Mouse (Mus musculus): ENCODE data around the gene Wdr54.

Wdr54 gene

DNA sequence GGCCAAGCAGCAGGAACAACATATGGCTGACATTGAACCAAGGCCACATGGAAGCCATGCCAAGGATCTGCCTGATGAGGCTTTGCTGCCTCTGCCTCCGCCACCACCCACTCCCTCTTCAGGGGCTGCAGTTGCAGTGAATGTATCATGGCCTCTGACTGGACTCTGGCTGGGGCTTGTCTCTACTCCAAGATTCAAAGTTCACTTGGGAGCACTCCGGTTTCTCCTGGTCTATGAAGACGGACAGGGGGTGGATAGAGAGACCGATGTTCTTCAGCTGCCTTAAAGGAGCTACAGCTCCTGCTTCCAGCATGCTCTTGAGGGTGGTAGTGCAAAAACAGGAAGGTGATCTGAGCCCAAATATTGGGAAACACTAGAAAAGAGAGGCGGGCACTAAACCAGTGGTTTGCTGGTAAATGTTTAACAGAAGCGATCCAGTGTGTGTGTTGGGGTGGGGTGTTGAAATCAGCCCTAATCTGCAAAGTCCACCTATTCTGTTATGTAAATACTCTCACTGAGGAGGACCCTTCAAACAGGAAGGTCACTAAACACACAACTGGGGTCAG lies 24.6 kb downstream of the Wdr54 start:
- CTCF ChIA-PET = no interaction called here

DNA sequence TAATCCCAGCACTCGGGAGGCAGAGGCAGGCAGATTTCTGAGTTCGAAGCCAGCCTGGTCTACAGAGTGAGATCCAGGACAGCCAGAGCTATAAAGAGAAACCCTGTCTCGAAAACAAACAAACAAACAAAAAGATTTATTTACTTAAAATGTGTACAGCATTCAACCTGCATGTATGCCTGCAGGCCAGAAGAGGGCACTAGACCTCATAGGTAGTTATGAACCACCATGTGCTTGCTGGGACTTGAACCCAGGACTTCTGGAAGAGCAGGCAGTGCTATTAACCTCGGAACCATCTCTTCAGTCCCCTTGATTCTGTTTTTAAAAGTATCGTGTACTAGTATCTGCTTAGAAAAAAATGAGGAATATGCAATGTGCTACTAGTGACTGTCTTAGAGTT lies 28.8 kb downstream of the Wdr54 start:
- CTCF ChIA-PET = no interaction called here

DNA sequence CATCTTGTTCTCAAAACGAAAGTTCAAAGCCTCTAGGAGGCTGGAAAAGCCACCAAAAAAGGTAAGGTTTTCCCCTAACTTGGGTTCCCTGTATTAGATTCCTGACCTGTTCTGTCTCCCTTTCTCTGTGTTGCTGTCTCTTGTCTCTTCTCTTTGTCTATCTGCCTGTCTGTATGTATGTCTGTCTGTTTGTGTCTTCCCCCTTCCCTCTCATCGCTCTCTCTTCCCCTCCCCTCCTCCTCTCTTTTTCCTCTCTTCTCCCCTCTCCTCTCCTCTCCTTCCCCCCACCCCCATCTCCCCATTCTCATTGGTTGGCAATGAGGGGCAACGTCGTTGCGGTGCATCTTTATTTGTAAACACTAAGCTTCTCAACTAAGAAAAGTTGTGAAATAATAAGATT lies 30.9 kb downstream of the Wdr54 start, which contains the start of gene Ino80b:
Gene Ino80b, minus strand, starts transcription at position 101 of the 400 bp plus-strand sequence.
- CTCF ChIA-PET = interaction anchor here (0.6 kb wide), 3 partner anchors 19 to 93 kb away, joined by 7 to 16 read pairs (median 9); no protein-coding TSS in a partner anchor

DNA sequence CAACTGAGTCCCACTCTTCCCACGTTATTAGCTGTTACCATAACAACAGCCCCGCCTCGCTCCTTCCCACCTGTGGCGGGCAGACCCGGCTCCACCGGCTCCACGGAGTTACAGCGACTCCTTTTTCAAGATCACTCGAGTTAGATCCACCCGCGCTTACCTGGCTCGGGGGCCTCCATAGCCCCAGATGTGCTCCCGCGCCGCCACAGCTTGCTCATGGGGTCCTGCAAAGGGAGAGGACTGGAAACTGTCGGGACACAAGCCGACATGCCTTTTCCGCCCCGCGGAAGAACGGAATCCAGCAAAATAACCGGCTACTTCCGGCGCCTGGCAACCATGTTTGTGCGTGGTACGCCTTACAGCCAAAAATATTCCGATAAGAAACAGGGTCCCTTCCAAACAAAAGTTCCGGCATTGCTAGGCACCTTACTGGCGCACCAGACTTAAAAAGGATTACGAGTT lies 31.3 kb downstream of the Wdr54 start:
- CTCF ChIA-PET = interaction anchor here (0.7 kb wide), 1 partner anchor 110 kb away, joined by 3 read pairs; no protein-coding TSS in a partner anchor

DNA sequence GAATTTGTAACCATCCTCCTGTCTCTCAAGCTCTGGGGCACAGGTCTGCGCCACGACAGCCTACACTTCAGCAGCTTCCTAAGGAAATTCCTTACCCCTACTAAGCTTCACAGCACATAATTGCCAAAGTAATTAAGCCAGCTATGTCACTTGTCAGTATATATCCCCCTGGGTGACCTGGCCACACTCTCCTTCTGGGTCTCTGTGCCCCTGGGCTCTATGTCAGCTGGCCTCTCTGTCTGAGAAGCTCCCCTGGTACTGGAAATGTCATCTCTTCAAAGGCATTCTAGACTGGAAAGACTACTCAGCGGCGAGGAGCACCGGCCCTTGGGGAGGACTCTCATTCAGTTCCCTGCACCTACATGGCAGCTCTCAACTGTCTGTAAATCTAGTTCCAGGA lies 33.2 kb downstream of the Wdr54 start:
- CTCF ChIA-PET = interaction anchor here (0.5 to 0.7 kb wide), 3 partner anchors 10 to 71 kb away, joined by 3 read pairs; no protein-coding TSS in a partner anchor

GRCm38 (mm10) chr6:83121863-83122710 lies 34.1 kb downstream of the Wdr54 start:
- CTCF ChIA-PET = no interaction called here

- CTCF ChIA-PET = interaction anchor here (0.5 to 1.1 kb wide), 4 partner anchors 71 to 712 kb away, joined by 3 read pairs; no protein-coding TSS in a partner anchor
Measured at GRCm38 (mm10) chr6:83120930-83121862, 35.0 kb downstream of the Wdr54 start, which contains the start of gene Wbp1. Gene Wbp1, minus strand, starts transcription at chr6:83121559.

DNA sequence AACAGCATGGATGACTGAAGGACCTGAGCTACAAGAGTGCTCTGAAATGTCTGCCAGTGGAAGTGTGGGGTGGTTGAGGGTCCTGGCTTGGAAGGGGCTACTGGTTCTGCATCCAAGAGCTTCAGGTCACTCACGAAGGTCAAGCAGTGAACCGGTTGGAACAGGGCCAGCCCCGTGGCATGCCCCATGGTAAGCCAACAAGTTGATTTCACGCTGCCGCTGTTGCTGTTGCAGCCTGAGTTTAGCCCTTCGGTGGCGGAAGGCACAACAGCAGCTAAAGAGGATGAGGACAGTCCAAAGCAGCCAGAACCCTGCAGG lies 36.5 kb downstream of the Wdr54 start:
- CTCF ChIA-PET = interaction anchor here (1.0 kb wide), 1 partner anchor 17 kb away, joined by 3 read pairs; no protein-coding TSS in a partner anchor

DNA sequence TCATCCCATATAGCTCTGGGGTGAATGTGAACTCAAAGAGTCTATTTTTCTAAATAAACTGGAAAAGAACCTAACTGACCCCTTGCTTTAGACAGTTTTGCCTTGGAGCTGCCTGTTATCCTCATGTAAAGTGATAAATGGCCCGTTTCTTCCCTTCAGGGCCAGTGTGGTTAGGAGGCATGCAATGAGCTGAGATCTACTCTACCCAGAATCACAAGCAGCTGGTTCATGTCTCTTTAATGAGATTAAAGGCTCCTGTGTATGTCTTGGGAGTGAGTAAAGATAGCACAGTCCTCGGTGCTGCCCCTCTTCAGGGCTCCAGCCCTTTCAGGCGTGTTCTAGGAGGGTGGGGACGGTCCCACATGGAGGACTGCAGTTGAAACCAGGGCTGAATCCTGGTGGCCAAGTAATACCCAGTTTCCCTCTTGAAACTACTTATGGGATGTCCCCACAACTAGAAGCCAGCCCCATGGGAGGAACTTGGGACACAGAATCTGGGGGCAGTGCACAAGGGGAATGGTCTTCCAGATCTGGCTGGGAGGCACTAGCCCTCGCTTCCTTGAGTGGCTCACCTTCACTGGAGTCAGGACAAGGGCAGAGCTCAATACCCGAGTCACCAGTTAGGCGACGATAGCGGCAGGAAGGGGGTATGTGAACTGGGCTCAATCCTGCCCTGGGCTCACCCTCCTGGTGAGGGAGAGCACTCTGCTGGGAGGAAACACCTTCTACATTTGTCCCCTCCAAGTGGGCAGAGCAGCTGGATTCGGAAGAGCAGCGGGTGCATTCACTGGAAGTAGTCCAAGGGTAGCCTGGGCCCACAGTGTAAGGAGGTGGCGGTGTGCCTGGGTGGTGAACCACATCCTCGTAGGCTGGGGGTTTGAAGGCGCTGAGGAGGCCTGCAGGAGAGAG lies 37.1 kb downstream of the Wdr54 start:
- CTCF ChIA-PET = interaction anchor here (0.9 kb wide), 1 partner anchor 11 kb away, joined by 3 read pairs; the partner anchor contains the start of gene Mrpl53

GRCm38 (mm10) chr6:83118369-83118768 lies 37.8 kb downstream of the Wdr54 start:
- CTCF ChIA-PET = interaction anchor here (0.9 kb wide), 1 partner anchor 10 kb away, joined by 3 read pairs; the partner anchor contains the start of gene Mrpl53

GRCm38 (mm10) chr6:83117616-83118015 lies 38.6 kb downstream of the Wdr54 start:
- CTCF ChIA-PET = no interaction called here

DNA sequence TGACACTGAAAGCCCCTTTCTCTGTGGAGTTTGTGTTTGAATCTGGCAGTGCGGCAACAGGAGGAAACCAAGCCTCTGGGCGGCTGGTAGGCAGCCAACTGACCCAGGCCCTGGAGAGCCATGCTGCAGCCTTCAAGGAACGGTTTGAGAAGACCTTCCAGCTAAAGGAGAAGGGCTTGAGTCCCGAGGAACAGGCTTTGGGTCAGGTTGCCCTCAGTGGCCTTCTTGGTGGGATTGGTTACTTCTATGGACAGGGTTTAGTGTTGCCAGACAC lies 39.1 kb downstream of the Wdr54 start:
- CTCF ChIA-PET = no interaction called here

DNA sequence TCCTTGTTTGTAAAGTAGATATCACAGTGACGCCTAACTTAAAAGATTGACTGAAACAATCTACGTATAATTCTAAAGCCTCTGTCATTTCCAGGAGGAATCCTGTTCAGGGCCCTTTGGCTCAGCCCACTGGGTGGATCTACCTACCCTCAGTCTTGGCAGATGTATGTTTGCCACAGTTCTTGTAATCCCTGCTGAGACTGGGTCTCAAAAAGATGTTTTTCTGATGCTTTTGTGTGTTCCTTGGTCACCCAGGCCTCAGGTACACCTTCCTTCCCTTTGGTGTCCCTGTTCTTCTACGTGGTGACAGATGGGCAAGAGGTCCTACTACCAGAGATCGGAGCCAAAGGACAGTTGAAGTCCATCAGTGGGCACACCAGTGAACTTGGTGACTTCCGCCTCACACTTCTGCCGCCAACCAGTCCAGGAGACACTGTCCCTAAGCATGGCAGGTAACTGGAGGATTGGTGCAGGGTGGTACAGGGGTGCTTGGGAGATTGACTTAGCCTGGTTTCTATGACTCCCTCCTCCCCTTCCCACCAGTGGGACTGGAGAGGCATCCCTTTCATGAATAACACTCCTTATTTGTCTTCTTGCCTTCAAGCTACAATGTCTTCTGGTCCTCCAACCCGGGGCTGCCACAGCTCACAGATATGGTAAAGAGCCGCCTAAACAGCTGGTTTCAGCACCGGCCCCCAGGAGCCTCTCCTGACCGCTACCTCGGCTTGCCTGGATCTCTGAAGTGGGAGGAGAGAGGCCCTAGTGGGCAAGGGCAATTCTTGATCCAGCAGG lies 39.6 kb downstream of the Wdr54 start:
- CTCF ChIA-PET = no interaction called here

DNA sequence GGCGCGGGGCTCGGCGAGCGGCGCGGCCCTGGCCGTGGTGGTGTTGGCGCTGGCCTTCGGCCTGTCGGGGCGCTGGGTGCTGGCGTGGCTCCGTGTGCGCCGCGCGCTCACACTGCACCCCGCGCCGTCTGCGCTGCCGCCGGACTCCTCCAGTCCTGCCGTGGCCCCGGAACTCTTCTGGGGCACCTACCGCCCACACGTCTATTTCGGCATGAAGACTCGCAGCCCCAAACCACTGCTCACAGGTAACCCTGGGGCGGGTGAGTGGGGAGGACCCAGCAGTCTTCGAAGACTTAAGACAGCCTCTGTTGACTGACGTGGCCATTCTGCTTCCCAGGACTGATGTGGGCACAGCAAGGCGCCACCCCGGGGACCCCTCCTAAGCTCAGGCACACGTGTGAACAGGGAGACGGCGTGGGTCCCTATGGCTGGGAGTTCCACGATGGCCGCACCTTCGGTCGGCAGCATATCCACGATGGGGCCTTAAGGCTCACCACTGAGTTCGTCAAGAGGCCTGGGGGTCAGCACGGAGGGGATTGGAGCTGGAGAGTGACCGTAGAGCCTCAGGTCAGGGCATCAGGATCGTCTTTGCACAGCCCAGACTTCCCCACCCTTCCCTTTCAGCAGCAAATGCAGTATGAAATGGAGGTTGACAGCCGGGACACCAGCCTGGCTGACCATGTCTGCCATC lies 40.4 kb downstream of the Wdr54 start:
- CTCF ChIA-PET = no interaction called here

GRCm38 (mm10) chr6:83115011-83115671 lies 41.1 kb downstream of the Wdr54 start, which contains the start of gene Mogs:
Gene Mogs, plus strand, starts transcription at chr6:83115496.
- CTCF ChIA-PET = no interaction called here

DNA sequence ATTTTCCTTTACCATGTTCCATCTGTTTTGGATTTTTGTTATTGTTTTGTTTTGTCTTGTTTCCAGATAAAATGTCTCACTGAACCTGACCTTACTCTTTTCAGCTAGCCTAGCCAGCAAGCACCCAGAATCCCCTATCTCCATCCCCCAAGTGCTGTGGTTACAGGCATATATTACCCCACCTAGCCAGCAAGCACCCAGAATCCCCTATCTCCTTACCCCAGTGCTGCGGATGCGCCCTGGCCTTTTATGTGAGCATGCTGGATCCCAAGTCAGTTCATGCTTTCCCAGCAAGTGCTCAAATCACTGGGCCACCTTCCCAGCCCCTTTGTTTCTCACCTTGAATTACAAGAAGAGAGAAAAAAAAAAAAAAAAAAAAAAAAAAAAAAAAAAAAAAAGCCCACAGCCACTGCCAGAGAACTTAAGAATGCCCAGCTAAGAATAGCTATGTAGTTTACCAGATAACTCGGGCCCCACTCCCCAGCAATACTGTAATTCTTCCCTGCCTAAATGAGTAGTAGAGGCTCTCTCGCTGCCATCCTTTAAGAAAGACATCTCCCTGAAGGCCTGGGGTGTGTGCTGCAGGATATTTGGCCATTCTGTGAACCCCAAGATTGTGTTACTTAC lies 44.6 kb downstream of the Wdr54 start:
- CTCF ChIA-PET = no interaction called here

- CTCF ChIA-PET = interaction anchor here (0.6 to 1.3 kb wide), 3 partner anchors 10 to 104 kb away, joined by 3 to 14 read pairs (median 3); no protein-coding TSS in a partner anchor
Measured at GRCm38 (mm10) chr6:83108762-83109668, 47.2 kb downstream of the Wdr54 start, which contains the start of gene Mrpl53. Gene Mrpl53, plus strand, starts transcription at chr6:83109040.
